Mouse (Mus musculus) MN1 (cell line): ENCODE measurements around the gene 1700016K19Rik.

ENCODE experiments used
- DNase-seq: peaks from one replicate; pipeline ENCODE4 v3.0.0-alpha.2; 2016; ENCODE audit warnings: low spot score

1700016K19Rik gene

GRCm38 (mm10) chr11:76033836-76034235 lies 34.1 kb downstream of the 1700016K19Rik start:
- DNase-seq: no peak

DNA sequence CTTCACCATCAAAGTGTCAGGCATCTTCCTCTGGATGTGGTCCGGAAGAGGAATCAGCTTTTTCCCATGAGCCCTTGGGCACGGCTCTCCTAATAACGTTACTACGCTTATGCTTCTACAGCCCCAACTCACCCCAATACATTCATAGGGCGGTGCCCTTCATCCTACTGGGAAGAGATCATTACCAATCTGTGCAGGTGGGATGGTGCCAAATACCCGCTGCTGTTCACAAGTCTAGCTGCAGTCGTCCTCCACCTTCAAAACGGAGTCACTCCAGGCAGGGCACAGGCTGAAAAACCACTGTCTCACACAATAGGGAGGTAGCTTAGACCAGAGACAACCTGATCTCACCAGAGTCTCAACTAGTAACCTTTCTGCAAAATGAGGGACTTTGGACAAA lies 35.5 kb downstream of the 1700016K19Rik start:
- no peak for DNase-seq

DNA sequence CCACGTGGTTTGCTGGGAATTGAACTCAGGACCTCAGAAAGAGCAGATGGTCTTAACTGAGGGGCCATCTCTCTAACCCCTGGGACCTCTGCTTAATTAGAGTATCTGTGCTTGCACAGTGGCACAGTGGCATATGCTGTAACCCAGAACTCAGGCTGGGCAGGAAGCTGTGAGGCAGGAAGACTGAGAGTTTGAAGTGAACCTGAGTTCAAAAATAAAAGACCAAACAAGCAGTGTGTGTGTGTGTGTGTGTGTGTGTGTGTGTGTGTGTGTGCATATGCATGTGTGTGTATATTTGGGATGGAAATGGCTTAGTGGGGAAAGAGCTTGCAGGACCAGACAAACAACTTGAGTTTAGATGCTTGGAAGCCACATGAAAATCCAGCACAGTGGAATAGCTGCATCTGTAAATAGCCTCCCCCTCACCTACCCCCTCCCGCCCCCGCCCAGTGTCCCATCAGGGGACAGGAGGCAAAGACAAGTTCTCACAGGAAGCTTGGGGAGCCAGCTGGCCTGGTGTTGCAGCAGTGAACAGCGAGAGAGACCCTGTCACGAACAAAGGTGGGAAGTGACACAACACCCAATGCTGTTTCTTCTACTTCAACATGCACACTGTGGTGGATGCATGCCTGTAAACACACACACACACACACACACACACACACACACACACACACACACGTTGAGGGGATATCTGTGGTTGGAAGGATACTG lies 38.0 kb downstream of the 1700016K19Rik start:
- no peak for DNase-seq

- no peak for DNase-seq
Observed at GRCm38 (mm10) chr11:76039271-76040053, 39.8 kb downstream of the 1700016K19Rik start.

GRCm38 (mm10) chr11:76040106-76040505 lies 40.4 kb downstream of the 1700016K19Rik start:
- DNase-seq: no peak

DNA sequence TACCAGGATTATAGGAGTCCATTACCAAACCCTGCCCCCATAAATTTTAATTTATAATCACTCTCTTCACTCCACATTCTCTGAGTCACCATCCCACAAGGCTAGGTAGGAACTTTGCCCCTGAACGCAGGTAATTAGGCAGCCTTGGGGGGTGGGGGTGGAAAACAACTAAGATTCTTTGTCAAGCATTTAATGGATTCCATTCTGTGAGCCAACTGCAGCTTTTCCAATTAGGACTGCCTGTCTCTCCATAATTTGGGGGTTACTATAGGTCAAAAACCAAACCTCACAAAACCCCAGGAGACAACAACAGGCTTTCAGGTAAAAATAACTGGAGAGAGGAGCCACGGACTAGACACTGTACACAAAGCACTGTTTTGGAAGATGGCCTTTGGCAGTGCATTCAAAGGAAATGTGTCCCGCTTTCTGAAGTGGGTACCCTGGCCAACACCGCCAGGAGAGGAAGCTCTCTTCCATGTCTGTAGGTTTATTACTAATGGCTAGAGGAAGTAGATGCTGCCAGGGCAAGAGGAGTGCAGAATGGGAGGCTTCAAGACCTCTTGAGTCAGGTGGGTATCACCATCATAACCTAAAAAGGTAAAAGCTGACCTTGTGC lies 41.2 kb downstream of the 1700016K19Rik start:
- DNase-seq: no peak

DNA sequence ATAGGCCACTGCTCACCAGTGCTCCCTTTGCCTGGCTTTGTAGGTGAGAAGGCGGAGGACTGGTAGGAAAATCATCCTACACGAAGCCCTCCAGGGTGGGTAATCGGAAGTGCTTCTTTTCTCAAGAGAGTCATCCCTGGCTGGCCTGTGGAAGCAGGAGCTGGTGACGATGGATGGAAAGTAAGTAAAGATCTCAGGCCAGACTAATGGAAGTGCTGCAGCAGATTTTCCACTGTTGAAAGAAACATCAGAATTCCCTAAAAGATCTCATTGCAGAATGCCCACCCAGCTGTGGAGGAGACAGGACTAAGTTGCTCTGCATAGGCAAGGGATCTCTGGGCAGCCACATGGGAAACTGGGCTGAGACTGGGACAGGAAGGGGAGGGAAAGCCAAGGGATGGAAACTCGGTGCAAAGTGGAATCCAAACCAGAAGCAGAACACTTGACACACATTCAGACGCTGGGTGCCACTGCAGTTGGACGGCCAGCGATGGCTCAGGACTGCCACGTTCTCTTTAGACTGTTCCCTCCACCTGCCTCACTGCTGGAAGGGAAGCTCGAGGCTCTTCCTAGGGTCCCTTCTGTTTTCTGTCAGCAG lies 42.4 kb downstream of the 1700016K19Rik start:
- no peak for DNase-seq

GRCm38 (mm10) chr11:76042882-76043281 lies 43.2 kb downstream of the 1700016K19Rik start:
- no peak for DNase-seq

DNA sequence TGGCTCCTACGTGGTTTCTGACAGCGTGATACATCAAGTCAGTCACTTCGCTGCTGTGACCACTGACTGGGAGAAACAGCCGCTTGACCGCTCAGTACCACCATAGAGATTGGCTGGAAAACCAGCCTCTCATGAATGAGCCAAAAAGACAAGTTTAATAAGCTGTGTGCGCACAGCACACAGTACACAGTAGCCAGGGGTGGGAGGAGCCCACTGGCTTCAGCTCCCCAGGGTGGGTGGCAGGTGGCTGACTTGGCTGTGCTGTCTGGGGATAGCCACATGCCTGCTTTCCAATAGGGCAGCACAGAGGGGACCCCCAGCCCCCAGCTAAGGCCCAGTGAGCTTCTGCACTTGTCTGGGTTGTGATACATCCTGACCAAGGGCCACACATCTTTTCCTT lies 44.8 kb downstream of the 1700016K19Rik start:
- no peak for DNase-seq

DNA sequence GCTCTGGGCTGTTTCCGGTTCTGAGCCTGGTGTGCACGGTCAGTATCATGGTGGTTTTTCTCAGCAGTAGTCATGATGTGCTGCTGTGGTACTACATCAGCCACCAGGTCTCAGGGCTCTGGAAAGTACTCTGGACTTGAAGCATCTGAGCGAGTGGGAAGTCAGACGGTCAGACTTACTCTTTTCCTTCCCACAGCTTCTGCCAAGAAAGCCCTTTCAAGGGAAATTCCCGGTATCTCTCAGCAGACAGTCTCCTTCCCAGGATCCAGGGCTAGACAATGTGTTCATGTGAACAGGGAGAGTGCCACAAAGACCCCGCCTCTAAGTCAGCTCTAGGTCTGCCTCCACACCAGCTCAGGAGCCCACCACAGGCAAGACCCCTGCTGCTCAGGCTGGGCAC lies 45.7 kb downstream of the 1700016K19Rik start:
- DNase-seq: no peak

- DNase-seq: no peak
Observed at GRCm38 (mm10) chr11:76050509-76050908, 50.8 kb downstream of the 1700016K19Rik start.

DNA sequence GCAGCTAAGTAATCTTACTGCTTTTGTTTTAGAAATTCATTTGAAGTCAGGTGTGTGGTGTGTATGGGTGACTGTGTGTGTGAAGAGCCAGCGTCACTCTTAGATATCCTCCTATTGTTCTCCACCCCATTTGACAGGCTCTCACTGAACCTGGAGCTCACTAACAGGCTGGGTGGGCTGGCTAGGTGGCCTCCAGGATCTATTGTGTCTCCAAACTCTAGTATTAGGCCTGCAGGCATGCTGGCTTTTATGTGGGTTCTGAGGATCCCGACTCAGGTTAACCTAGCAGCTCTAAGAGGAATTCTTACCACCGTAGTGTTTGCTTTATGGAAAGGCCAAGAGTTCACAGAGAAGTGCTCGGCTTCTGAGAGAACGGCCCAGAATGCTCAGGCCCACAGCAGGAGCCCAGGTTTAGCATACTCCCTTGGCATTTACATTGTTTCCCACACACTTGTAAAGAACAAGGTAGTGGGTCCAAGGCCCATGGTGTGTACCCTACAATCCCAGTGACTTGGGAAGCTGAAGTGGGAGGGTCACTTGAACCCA lies 51.3 kb downstream of the 1700016K19Rik start:
- no peak for DNase-seq

- no peak for DNase-seq
Observed at GRCm38 (mm10) chr11:76052496-76052895, 52.8 kb downstream of the 1700016K19Rik start.
